Mouse (Mus musculus): ENCODE measurements around the gene Gm4175. TPM values are rescaled to one million over a fixed set of nuclear protein-coding genes. Genes with fewer than 3 reads are reported as not detected.
"Not testable (repeated sequence)": the region's sequence is repeated elsewhere in the genome, so short reads cannot be mapped to it uniquely, and the experiment has no call there.

The Gm4175 gene
- not detected in 2 replicates for polyA plus RNA-seq (2015; fragmentation: Nextera tagmentation; extraction: Ambion mirVana)

DNA sequence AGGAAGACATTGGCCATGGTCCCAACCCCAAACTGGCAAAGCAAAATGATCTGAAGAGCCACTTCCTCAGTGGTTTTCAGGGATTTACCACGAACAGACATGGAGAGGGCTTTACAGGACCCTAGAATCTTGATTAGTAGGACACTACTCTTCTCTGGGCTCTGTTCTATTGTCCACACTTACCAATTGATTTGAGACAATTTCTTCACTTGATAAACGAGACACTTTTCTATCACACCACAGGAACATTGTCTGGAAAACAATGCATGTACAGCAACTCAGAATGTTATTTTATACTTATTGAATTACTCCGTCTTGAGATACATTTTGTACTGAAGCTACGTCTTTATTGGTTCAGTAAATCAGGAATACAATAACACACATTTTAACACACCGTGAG lies at the start of gene Gm4175:
Gm4175 (minus strand) TSS at position 101 of the 400 bp plus-strand sequence.
- not testable (repeated sequence) for ATAC-seq (ENCODE audit: low FRiP score); H3K27me3 ChIP-seq (replicated peaks); H3K36me3 ChIP-seq; H3K9ac ChIP-seq (replicated peaks); H3K4me1 ChIP-seq; H3K4me3 ChIP-seq (replicated peaks); H3K9me3 ChIP-seq (replicated peaks); H3K27ac ChIP-seq (replicated peaks); H3K4me2 ChIP-seq
- WGBS, result no CpG with 5 or more reads among the region's 5 CpGs

DNA sequence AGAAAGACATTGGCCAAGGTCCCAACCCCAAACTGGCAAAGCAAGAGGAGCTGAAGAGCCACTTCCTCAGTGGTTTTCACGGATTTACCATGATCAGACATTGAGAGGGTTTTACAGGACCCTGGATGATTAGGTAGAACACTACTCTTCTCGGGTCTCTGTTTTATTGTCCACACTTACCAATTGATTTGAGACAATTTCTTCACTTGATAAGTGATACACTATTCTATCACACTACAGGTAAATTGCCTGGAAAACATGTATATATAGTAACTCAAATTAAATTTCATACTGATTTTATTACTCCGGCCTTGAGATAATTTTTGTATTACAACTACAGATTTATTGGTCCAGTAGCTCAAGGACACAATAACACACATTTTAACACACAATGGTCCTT lies 35.4 kb upstream of the Gm4175 start, which contains the start of gene Gm4177:
Gm4177 (minus strand) TSS at position 101 of the 400 bp plus-strand sequence.
- H3K9me3 ChIP-seq (replicated peaks); H3K36me3 ChIP-seq; H3K9ac ChIP-seq (replicated peaks); H3K4me1 ChIP-seq; H3K4me3 ChIP-seq (replicated peaks); H3K4me2 ChIP-seq; ATAC-seq (ENCODE audit: low FRiP score); H3K27me3 ChIP-seq (replicated peaks); H3K27ac ChIP-seq (replicated peaks): not testable (repeated sequence)
- WGBS, result no CpG with 5 or more reads among the region's 3 CpGs

Other genes with a start within 250 kb of the Gm4175 start
- gene Vmn1r130, start 249.7 kb downstream of the Gm4175 start, polyA plus RNA-seq (2015; fragmentation: Nextera tagmentation; extraction: Ambion mirVana), result not detected in 2 replicates
- not detected in 2 replicates for gene Vmn1r131, start 215.4 kb downstream of the Gm4175 start, polyA plus RNA-seq (2015; fragmentation: Nextera tagmentation; extraction: Ambion mirVana)
- not detected in 2 replicates for gene Vmn1r132, start 147.4 kb downstream of the Gm4175 start, polyA plus RNA-seq (2015; fragmentation: Nextera tagmentation; extraction: Ambion mirVana)
- not detected in 2 replicates for gene Gm4177, start 35.3 kb upstream of the Gm4175 start, polyA plus RNA-seq (2015; fragmentation: Nextera tagmentation; extraction: Ambion mirVana)
- not detected in 2 replicates for gene Vmn1r135, start 70.9 kb upstream of the Gm4175 start, polyA plus RNA-seq (2015; fragmentation: Nextera tagmentation; extraction: Ambion mirVana)
- gene Gm5725, start 82.8 kb upstream of the Gm4175 start, polyA plus RNA-seq (2015; fragmentation: Nextera tagmentation; extraction: Ambion mirVana), result not detected in 2 replicates
- gene Gm5891, start 159.8 kb upstream of the Gm4175 start, polyA plus RNA-seq (2015; fragmentation: Nextera tagmentation; extraction: Ambion mirVana), result not detected in 2 replicates
- gene Vmn1r137, start 233.1 kb upstream of the Gm4175 start, polyA plus RNA-seq (2015; fragmentation: Nextera tagmentation; extraction: Ambion mirVana), result not detected in 2 replicates